Mouse (Mus musculus): ENCODE results near the gene Dennd1b.

Dennd1b gene

DNA sequence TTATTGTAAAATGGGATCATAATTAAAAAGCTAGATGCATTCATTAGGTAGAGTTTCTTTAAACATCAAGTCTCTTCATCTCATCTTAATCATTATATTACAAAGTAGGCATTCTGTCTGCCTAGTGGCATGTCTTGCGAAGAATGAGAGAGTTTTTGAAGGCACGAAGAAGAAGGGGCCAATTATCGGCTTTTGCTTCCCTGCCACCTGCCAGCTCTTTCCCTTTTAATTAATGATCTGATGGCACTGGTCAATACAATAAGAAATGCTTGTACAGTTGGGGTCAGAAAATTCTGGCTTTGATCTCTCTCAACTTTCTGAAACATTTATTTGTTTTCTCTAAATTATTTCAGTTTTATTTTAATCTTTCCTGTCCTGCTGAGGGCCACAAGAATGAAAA lies 127.5 kb downstream of the Dennd1b start:
- Histone ChIP-seq H3K4me1 (replicated peaks; ENCODE audit: low read depth, low read length) (no peaks in the 10 kb centered on the region), H3K4me3 (replicated peaks; ENCODE audit: low read length) (no peak overlapping the region)
- TF ChIP-seq NANOG (IDR thresholded peaks at IDR 0.05; ENCODE audit: borderline replicate concordance, low read length) (no peak), POU5F1 (IDR thresholded peaks at IDR 0.05; ENCODE audit: borderline replicate concordance, low read length) (no peak), CTCF (conservative IDR thresholded peaks at IDR 0.05; ENCODE audit: low read length) (no peak)

DNA sequence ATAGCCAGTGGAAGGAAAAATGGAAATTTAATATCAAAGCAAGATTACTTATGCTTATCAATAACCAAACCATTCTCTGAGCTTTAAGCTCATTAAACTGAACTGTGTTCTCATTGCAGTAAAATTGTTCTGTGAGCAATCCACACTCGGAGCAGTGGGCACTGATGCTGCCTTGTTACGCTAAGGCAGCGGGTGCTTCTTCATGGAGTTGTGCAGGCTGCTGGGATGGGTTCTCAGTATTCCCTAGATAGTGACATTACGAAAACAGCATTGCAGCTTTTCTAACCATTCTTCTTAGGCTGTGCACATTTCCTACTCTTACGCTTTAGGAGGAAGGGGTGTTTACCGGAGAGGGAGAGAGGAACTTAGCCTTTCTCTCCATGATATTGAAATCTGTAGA lies 128.5 kb downstream of the Dennd1b start:
- Histone ChIP-seq H3K27me3 (ENCODE audit: insufficient read depth, low read length) (no peaks in the 10 kb centered on the region), H3K9me3 (ENCODE audit: low read length) (no peaks in the 10 kb centered on the region), H3K4me3 (replicated peaks; ENCODE audit: low read length) (no peak overlapping the region), H3K4me1 (replicated peaks; ENCODE audit: low read depth, low read length) (no peaks in the 10 kb centered on the region), H3K36me3 (ENCODE audit: insufficient read depth, low read length) (no peaks in the 10 kb centered on the region)
- TF ChIP-seq POU5F1 (IDR thresholded peaks at IDR 0.05; ENCODE audit: borderline replicate concordance, low read length): no peak

More for the DNA sequence above, 127.5 kb downstream of the Dennd1b start:
- no peaks in the 10 kb centered on the region for H3K36me3 ChIP-seq (ENCODE audit: insufficient read depth, low read length)
- H3K27me3 ChIP-seq (ENCODE audit: insufficient read depth, low read length): no peaks in the 10 kb centered on the region
- H3K9me3 ChIP-seq (ENCODE audit: low read length): no peaks in the 10 kb centered on the region

DNA sequence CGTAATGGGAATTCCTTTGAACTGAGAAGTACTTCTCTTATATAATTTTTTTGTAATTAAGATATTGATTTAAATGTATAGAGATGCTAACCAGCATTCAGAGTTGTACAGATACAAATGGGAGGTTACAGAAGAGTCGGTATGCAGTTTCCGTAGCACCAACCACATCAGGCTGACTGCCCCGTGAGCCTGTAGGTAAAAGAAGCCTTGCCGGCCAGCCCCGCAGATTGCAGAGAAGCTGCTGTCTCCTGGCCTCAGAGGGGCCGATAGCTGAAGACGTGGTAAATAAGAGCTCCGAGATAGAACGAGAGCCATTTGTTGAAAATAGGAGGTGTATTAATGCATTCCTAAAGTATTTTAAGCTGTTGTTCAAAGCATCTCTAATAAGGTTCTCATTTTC lies 128.9 kb downstream of the Dennd1b start:
- H3K36me3 ChIP-seq (ENCODE audit: insufficient read depth, low read length): no peaks in the 10 kb centered on the region
- H3K27me3 ChIP-seq (ENCODE audit: insufficient read depth, low read length): no peaks in the 10 kb centered on the region
- H3K9me3 ChIP-seq (ENCODE audit: low read length): no peaks in the 10 kb centered on the region
- TF ChIP-seq POU5F1 (IDR thresholded peaks at IDR 0.05; ENCODE audit: borderline replicate concordance, low read length) (no peak), CTCF (conservative IDR thresholded peaks at IDR 0.05; ENCODE audit: low read length) (no peak), NANOG (IDR thresholded peaks at IDR 0.05; ENCODE audit: borderline replicate concordance, low read length) (no peak)
- no peak overlapping the region for H3K4me3 ChIP-seq (replicated peaks; ENCODE audit: low read length)
- no peaks in the 10 kb centered on the region for H3K4me1 ChIP-seq (replicated peaks; ENCODE audit: low read depth, low read length)

DNA sequence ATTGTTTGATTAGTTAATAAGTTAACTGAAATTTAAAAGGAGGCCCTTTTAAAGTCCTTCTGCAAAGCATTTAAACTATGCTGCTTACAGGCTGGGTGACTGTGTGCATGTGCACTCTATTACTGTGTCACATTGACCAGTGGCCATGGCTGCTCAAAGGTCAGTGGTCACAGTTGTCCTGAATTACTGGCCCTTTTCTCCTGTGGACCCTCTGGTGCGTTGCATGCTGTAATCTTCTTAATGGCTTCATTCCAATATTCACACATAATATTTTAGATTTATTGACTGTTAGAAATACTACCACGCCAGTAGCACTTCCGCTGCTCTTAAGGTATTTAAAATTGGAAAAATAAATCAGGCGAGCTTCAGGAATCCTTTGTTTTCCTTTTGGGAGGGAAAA lies 129.5 kb downstream of the Dennd1b start:
- Histone ChIP-seq H3K9me3 (ENCODE audit: low read length) (no peaks in the 10 kb centered on the region), H3K36me3 (ENCODE audit: insufficient read depth, low read length) (no peaks in the 10 kb centered on the region), H3K27me3 (ENCODE audit: insufficient read depth, low read length) (no peaks in the 10 kb centered on the region), H3K4me1 (replicated peaks; ENCODE audit: low read depth, low read length) (no peaks in the 10 kb centered on the region), H3K4me3 (replicated peaks; ENCODE audit: low read length) (no peak overlapping the region)
- TF ChIP-seq NANOG (IDR thresholded peaks at IDR 0.05; ENCODE audit: borderline replicate concordance, low read length) (no peak), POU5F1 (IDR thresholded peaks at IDR 0.05; ENCODE audit: borderline replicate concordance, low read length) (no peak), CTCF (conservative IDR thresholded peaks at IDR 0.05; ENCODE audit: low read length) (no peak)

DNA sequence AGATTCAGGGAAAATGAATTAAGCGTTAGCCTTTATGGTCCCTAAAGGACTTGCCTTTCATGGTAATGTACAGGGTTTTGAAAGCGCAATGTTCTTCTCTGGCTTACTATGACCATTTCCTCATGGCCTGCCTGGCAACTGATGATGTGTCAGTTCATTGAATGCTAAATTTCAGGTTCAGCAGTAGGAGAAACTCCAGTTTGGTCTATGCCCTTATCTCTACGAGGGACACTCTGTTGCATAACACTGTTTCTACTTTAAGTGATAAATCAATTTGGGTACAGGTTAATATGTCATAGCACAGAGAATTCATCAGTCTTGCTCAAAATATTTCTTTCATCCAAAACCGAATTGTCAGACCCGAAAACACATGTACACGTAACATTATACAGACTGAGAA lies 133.1 kb downstream of the Dennd1b start:
- H3K9me3 ChIP-seq (ENCODE audit: low read length): no peaks in the 10 kb centered on the region
- no peaks in the 10 kb centered on the region for H3K27me3 ChIP-seq (ENCODE audit: insufficient read depth, low read length)
- H3K4me1 ChIP-seq (replicated peaks; ENCODE audit: low read depth, low read length): no peaks in the 10 kb centered on the region
- TF ChIP-seq POU5F1 (IDR thresholded peaks at IDR 0.05; ENCODE audit: borderline replicate concordance, low read length) (no peak), CTCF (conservative IDR thresholded peaks at IDR 0.05; ENCODE audit: low read length) (no peak)
- H3K36me3 ChIP-seq (ENCODE audit: insufficient read depth, low read length): no peaks in the 10 kb centered on the region
- H3K4me3 ChIP-seq (replicated peaks; ENCODE audit: low read length): no peak overlapping the region

DNA sequence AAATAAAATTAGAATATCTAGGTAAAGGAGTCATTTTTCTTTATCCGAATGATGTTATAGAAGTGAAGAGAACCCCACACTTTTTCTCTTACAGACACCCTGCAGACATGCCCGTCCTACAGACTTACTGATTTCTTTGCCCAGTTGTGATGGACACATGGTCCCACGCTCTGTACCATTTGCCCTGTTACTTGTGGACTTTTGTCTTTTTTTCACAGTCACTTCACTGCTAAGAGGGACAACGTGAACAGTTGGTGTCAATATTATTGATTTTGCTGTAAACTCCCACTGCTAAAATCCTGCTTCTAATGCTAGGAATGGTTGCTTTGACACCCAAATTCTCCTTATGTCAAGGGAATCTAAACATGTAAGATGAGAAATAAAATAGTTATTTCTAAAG lies 134.9 kb downstream of the Dennd1b start:
- no peak for TF ChIP-seq NANOG (IDR thresholded peaks at IDR 0.05; ENCODE audit: borderline replicate concordance, low read length)
- no peak for TF ChIP-seq POU5F1 (IDR thresholded peaks at IDR 0.05; ENCODE audit: borderline replicate concordance, low read length)
- TF ChIP-seq CTCF (conservative IDR thresholded peaks at IDR 0.05; ENCODE audit: low read length): no peak
- no peaks in the 10 kb centered on the region for H3K27me3 ChIP-seq (ENCODE audit: insufficient read depth, low read length)
- H3K36me3 ChIP-seq (ENCODE audit: insufficient read depth, low read length): 0 out of 2 replicates have a peak, but pooled peaks cover 12% of the 10 kb centered on the region
- no peak overlapping the region for H3K4me3 ChIP-seq (replicated peaks; ENCODE audit: low read length)
- H3K9me3 ChIP-seq (ENCODE audit: low read length): no peaks in the 10 kb centered on the region
- H3K4me1 ChIP-seq (replicated peaks; ENCODE audit: low read depth, low read length): no peaks in the 10 kb centered on the region

DNA sequence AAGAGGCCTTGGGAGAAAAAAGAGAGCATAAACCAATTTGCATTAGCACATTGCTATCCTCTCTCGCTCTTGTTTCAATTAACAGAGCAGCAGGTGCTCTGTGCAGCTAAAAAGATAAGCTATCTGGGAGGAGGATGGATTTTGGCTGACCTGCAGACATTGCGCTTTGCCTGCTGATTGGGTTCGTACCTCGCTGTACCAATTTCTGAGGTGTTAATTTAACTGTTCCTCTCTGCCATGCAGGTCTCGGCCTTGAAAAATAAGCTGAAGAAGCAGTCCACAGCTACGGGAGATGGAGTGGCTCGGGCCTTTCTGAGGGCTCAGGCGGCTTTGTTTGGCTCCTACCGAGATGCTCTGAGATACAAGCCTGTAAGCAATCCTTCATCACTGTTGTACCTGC lies 138.5 kb downstream of the Dennd1b start:
- no peak overlapping the region for H3K4me3 ChIP-seq (replicated peaks; ENCODE audit: low read length)
- TF ChIP-seq CTCF (conservative IDR thresholded peaks at IDR 0.05; ENCODE audit: low read length) (no peak), POU5F1 (IDR thresholded peaks at IDR 0.05; ENCODE audit: borderline replicate concordance, low read length) (no peak), NANOG (IDR thresholded peaks at IDR 0.05; ENCODE audit: borderline replicate concordance, low read length) (no peak)
- peaks cover 25% of the 10 kb centered on the region for H3K36me3 ChIP-seq (ENCODE audit: insufficient read depth, low read length)
- H3K27me3 ChIP-seq (ENCODE audit: insufficient read depth, low read length): no peaks in the 10 kb centered on the region
- H3K4me1 ChIP-seq (replicated peaks; ENCODE audit: low read depth, low read length): no peaks in the 10 kb centered on the region
- no peaks in the 10 kb centered on the region for H3K9me3 ChIP-seq (ENCODE audit: low read length)

DNA sequence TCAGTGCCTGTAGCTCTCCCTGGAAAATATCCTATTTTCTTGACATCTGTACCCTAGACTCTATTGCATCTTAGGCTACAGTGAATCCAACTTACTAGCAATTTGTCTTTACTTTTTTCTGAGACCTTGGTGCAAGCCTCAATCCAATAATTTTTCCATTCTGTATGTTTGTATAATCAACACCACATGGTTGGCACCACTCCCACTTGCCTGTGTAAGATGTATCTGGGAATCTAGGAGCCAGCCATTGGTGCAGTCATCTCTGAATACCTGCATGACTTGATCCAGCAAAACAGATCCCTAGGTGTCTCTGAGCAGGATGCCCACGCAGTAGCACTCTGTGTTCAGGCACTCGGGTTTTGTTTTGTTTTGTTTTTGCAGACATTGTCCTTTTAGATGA lies 145.0 kb downstream of the Dennd1b start:
- Histone ChIP-seq H3K27me3 (ENCODE audit: insufficient read depth, low read length) (no peaks in the 10 kb centered on the region), H3K36me3 (ENCODE audit: insufficient read depth, low read length) (peaks cover 19% of the 10 kb centered on the region), H3K4me3 (replicated peaks; ENCODE audit: low read length) (no peak overlapping the region), H3K9me3 (ENCODE audit: low read length) (no peaks in the 10 kb centered on the region), H3K4me1 (replicated peaks; ENCODE audit: low read depth, low read length) (peaks cover 13% of the 10 kb centered on the region)
- TF ChIP-seq NANOG (IDR thresholded peaks at IDR 0.05; ENCODE audit: borderline replicate concordance, low read length) (no peak), CTCF (conservative IDR thresholded peaks at IDR 0.05; ENCODE audit: low read length) (no peak), POU5F1 (IDR thresholded peaks at IDR 0.05; ENCODE audit: borderline replicate concordance, low read length) (no peak)

DNA sequence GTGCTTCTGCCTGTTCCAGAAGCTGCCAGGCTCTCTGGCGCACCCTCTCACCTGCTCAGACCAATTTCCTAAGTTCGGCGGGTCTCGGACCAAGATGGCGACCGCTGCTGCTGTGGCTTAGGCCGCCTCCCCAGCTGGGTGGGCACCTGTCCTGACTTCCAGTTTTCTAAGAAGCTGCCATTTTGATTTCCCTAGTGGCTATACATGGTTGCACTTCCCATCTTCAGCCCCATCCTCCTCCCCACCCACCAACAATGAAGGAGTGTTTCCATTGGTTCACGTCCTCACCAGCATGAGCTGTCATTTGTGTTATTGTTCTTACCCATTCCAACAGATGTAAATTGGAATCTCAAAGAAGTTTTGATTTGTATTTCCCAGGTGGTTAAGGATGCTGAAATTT lies 159.4 kb downstream of the Dennd1b start:
- Histone ChIP-seq H3K36me3 (ENCODE audit: insufficient read depth, low read length) (no peaks in the 10 kb centered on the region), H3K4me1 (replicated peaks; ENCODE audit: low read depth, low read length) (no peaks in the 10 kb centered on the region), H3K9me3 (ENCODE audit: low read length) (no peaks in the 10 kb centered on the region), H3K27me3 (ENCODE audit: insufficient read depth, low read length) (no peaks in the 10 kb centered on the region), H3K4me3 (replicated peaks; ENCODE audit: low read length) (peak overlapping the region; percentile 57)
- TF ChIP-seq CTCF (conservative IDR thresholded peaks at IDR 0.05; ENCODE audit: low read length) (no peak), POU5F1 (IDR thresholded peaks at IDR 0.05; ENCODE audit: borderline replicate concordance, low read length) (no peak), NANOG (IDR thresholded peaks at IDR 0.05; ENCODE audit: borderline replicate concordance, low read length) (no peak)

Data from E14TG2a.4 (cell line).